Mouse (Mus musculus) kidney, adult 2 months (tissue): ENCODE measurements around the gene Hsd17b6.

Experiments used
- CTCF ChIP-seq: fragments of 200-500 bp; conservative IDR thresholded peaks from 2 replicates; pipeline ENCODE4 v1.5.1; 2011; ENCODE audit warnings: low read depth, mild to moderate bottlenecking, control low read depth, low read length, moderate library complexity, mixed read lengths; ENCODE audit not compliant: insufficient read depth, insufficient read length
- POLR2A ChIP-seq: fragments of 200-500 bp; IDR thresholded peaks from one replicate; pipeline ENCODE4 v1.6.1; 2011; ENCODE audit warnings: low read depth, low read length, control low read depth

GRCm38 (mm10) chr10:127951390-127951789 is 56.0 kb downstream of the Hsd17b6 start:
- TF ChIP-seq POLR2A (no peak), CTCF (no peak)
